Mouse (Mus musculus) stomach, postnatal 0 days (tissue): Measurements from ENCODE around the gene Rhobtb1. TPM values are rescaled to one million over a fixed set of nuclear protein-coding genes. Genes with fewer than 3 reads are reported as not detected.

Experiments
- ATAC-seq: fragments of 200-750 bp; cut with Nextera tagmentation; 2 replicates; pipeline ENCODE4 v1.8.0; 2017; ENCODE audit not compliant: low FRiP score, low TSS enrichment
- DNase-seq: peaks from one replicate; pipeline ENCODE4 v3.0.0-alpha.2; 2016; ENCODE audit warnings: low spot score
- H3K27ac ChIP-seq: fragments of 300-500 bp; sonication (generic); replicated peaks from 2 replicates; pipeline ENCODE4 v1.5.1; 2014; ENCODE audit warnings: mild to moderate bottlenecking, control low read depth
- H3K27me3 ChIP-seq: fragments of 300-500 bp; sonication (generic); 2 replicates; pipeline ENCODE4 v1.6.1; 2014; ENCODE audit warnings: low read length; ENCODE audit not compliant: control insufficient read depth, insufficient read depth
- H3K36me3 ChIP-seq: fragments of 300-500 bp; sonication (generic); 2 replicates; pipeline ENCODE4 v1.6.1; 2014; ENCODE audit warnings: low read length, mixed read lengths; ENCODE audit not compliant: control insufficient read depth, insufficient read depth
- H3K4me1 ChIP-seq: fragments of 300-500 bp; sonication (generic); replicated peaks from 2 replicates; pipeline ENCODE4 v1.6.1; 2014; ENCODE audit warnings: antibody characterized with exemption; ENCODE audit not compliant: control insufficient read depth, insufficient read depth
- H3K4me2 ChIP-seq: fragments of 300-500 bp; sonication (generic); replicated peaks from 2 replicates; pipeline ENCODE4 v1.6.1; 2014; ENCODE audit warnings: low read depth, mild to moderate bottlenecking, control low read depth, moderate library complexity
- H3K4me3 ChIP-seq: fragments of 300-500 bp; sonication (generic); 2 replicates; pipeline ENCODE4 v1.5.1; 2014; ENCODE audit warnings: low read depth, low read length, control low read depth
- H3K9ac ChIP-seq: fragments of 300-500 bp; sonication (generic); 2 replicates; pipeline ENCODE4 v1.6.1; 2014; ENCODE audit warnings: mild to moderate bottlenecking, low read length, control low read depth, mixed read lengths
- H3K9me3 ChIP-seq: fragments of 300-500 bp; sonication (generic); 2 replicates; pipeline ENCODE4 v1.6.1; 2016; ENCODE audit warnings: low read length; ENCODE audit not compliant: control insufficient read depth
- CTCF ChIP-seq: IDR thresholded peaks from 2 replicates; pipeline ENCODE4 v1.5.1; 2016; ENCODE audit warnings: antibody characterized with exemption, low read depth, mild to moderate bottlenecking, moderate library complexity
- EP300 ChIP-seq: optimal IDR thresholded peaks from 2 replicates; pipeline ENCODE3; 2016; ENCODE audit warnings: antibody characterized with exemption
- WGBS: fragments of 180-500 bp; shearing (Covaris S2); extraction: QIAGEN DNeasy Blood & Tissue Kit; methylation state at CpG from one replicate; pipeline ENCODE4 v1.1.7; 2014; 5-methylcytosine and 5-hydroxymethylcytosine counted together
- polyA plus RNA-seq: library from polyadenylated mRNA; unstranded; fragments of >200 nt; fragmentation: Nextera tagmentation; extraction: Ambion mirVana; gene quantifications from 2 replicates; pipeline ENCODE4 v1.2.1, GENCODE M21; 2015

Gene Rhobtb1
- polyA plus RNA-seq, 1 experiment from 2014 or later: 34.4 TPM

- Histone ChIP-seq H3K4me1 (peaks cover 5% of the 10 kb centered on the region; the same call in 1 of the 2 replicates), H3K4me2 (no peak overlapping the region), H3K9ac (no peak overlapping the region), H3K27ac (no peak overlapping the region), H3K4me3 (no peak overlapping the region), H3K36me3 (peaks cover 5% of the 10 kb centered on the region; the same call in 1 of the 2 replicates), H3K27me3 (no peaks in the 10 kb centered on the region), H3K9me3 (no peaks in the 10 kb centered on the region)
- DNase-seq (no peak), ATAC-seq (no peak)
- TF ChIP-seq EP300: no peak
- TF ChIP-seq CTCF: no peak
- WGBS: 81% methylated on average over 6 of the region's 6 CpGs
Observed at GRCm38 (mm10) chr10:69251254-69251653, 100.0 kb downstream of the Rhobtb1 start.

GRCm38 (mm10) chr10:69252112-69253074 lies 101.2 kb downstream of the Rhobtb1 start:
- H3K4me1 ChIP-seq: peaks cover 5% of the 10 kb centered on the region; the same call in 1 of the 2 replicates
- no peaks in the 10 kb centered on the region for H3K9me3 ChIP-seq
- peaks cover 8% of the 10 kb centered on the region; the same call in 1 of the 2 replicates for H3K36me3 ChIP-seq
- no peak overlapping the region for H3K9ac ChIP-seq
- H3K27ac ChIP-seq: peak overlapping the region; percentile 65
- ATAC-seq (no peak), DNase-seq (no peak)
- no peak overlapping the region for H3K4me2 ChIP-seq
- 71% methylated on average over 17 of the region's 17 CpGs for WGBS
- TF ChIP-seq CTCF (no peak), EP300 (no peak)
- no peak overlapping the region for H3K4me3 ChIP-seq
- H3K27me3 ChIP-seq: no peaks in the 10 kb centered on the region

- 15% methylated on average over 5 of the region's 5 CpGs for WGBS
Observed at GRCm38 (mm10) chr10:69253075-69253685, 101.9 kb downstream of the Rhobtb1 start.

GRCm38 (mm10) chr10:69253686-69254080 lies 102.4 kb downstream of the Rhobtb1 start:
- Histone ChIP-seq H3K36me3 (peaks cover 8% of the 10 kb centered on the region; the same call in 1 of the 2 replicates), H3K27me3 (no peaks in the 10 kb centered on the region), H3K4me1 (peaks cover 5% of the 10 kb centered on the region; the same call in 1 of the 2 replicates), H3K27ac (peak overlapping the region; percentile 92), H3K4me2 (no peak overlapping the region), H3K9ac (no peak overlapping the region), H3K4me3 (no peak overlapping the region), H3K9me3 (no peaks in the 10 kb centered on the region)
- ATAC-seq (0 out of 2 replicates have a peak, but pooled peaks have one; percentile 1), DNase-seq (no peak)
- TF ChIP-seq CTCF: no peak
- no peak for TF ChIP-seq EP300
- 52% methylated on average over 5 of the region's 5 CpGs for WGBS

More at GRCm38 (mm10) chr10:69253075-69253685, 101.9 kb downstream of the Rhobtb1 start:
- H3K27ac ChIP-seq: peak overlapping the region; percentile 92
- peaks cover 5% of the 10 kb centered on the region; the same call in 1 of the 2 replicates for H3K4me1 ChIP-seq
- H3K9ac ChIP-seq: no peak overlapping the region
- peak; percentile 73 for TF ChIP-seq EP300
- TF ChIP-seq CTCF: no peak
- peaks cover 8% of the 10 kb centered on the region; the same call in 1 of the 2 replicates for H3K36me3 ChIP-seq
- no peak for DNase-seq
- H3K9me3 ChIP-seq: no peaks in the 10 kb centered on the region
- H3K4me3 ChIP-seq: no peak overlapping the region
- H3K27me3 ChIP-seq: no peaks in the 10 kb centered on the region
- peak; percentile 79 for ATAC-seq
- H3K4me2 ChIP-seq: no peak overlapping the region

- peak; percentile 56; the same call in 1 of the 2 replicates for ATAC-seq
- H3K4me3 ChIP-seq: no peak overlapping the region
- peaks cover 7% of the 10 kb centered on the region; the same call in 1 of the 2 replicates for H3K36me3 ChIP-seq
Observed at GRCm38 (mm10) chr10:69254390-69254847, 103.2 kb downstream of the Rhobtb1 start.

More at GRCm38 (mm10) chr10:69254390-69254847, 103.2 kb downstream of the Rhobtb1 start:
- Histone ChIP-seq H3K9ac (no peak overlapping the region), H3K4me2 (no peak overlapping the region), H3K9me3 (no peaks in the 10 kb centered on the region), H3K27ac (peak overlapping the region; percentile 92), H3K27me3 (no peaks in the 10 kb centered on the region), H3K4me1 (peaks cover 5% of the 10 kb centered on the region; the same call in 1 of the 2 replicates)
- TF ChIP-seq EP300: no peak
- TF ChIP-seq CTCF: 0 out of 2 replicates have a peak, but pooled peaks have one; percentile 6
- DNase-seq: peak; percentile 43
- 17% methylated on average over 8 of the region's 8 CpGs for WGBS
